21 mouse cellular contexts compared by ENCODE assay signal in the genomic region with DNA sequence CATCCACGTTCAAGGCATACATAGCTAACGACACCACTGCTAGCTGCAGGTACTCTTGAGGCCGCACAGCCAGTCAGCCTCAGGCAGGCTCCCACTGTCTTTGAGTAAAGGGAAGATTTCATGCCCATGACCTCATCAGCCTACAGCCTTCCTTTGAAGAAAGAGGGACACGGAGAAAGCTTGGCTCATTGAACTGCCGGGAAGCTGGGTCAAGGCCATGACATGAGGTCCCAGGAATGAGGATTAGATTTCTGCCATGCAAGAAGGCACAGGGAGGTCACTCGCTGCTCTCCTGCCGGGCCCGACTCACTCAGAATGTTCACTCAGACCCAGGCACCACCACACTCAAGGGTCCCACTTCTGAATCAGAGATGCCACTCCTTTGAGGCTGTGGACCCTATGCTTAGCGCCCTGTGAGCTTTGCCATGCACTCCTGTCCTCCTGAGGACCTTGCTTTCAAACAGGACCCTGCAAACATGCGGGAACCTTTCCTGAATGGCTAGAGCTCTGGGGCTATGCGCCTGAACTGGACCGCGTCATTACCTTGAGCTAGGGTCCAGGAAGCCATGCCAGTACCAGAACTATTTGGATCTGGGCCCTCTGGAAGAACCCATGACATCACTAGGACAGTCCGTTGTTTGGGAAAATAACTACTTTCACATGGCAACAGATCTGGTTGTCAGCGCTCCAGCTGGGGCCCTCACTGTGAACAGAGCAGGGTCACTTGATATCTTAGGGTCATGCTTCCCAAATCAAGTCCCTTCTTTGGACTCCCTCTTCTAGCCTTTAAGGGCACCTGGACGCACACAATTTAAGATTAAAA. TPM values are rescaled to one million over a fixed set of nuclear protein-coding genes. Genes with fewer than 3 reads are reported as not detected.
"Had no signal": no experiment of that assay in that cellular context is flagged by ENCODE, and none has a peak within 500 bp of the region (broad histone marks: within the 10 kb centered on the region; RNA-seq: fewer than 3 reads in every experiment).

No protein-coding gene starts in this region.

- H3K27ac ChIP-seq: limb, embryonic 12.5 days; limb, embryonic 15.5 days; liver, embryonic 14.5 days; macrophage; midbrain, embryonic 12.5 days; midbrain, embryonic 15.5 days; neural tube, embryonic 13.5 days had no signal

- H3K36me3 ChIP-seq: midbrain, embryonic 15.5 days had no signal

- H3K9me3 ChIP-seq: limb, embryonic 15.5 days; midbrain, embryonic 15.5 days had no signal

- H3K9ac ChIP-seq: lung, embryonic 14.5 days; midbrain, embryonic 12.5 days; midbrain, embryonic 15.5 days had no signal

- ATAC-seq: liver, postnatal 0 days had no signal

- DNase-seq: kidney, postnatal 10 days; kidney, postnatal 36 days; left cerebral cortex, postnatal 4 days; liver, postnatal 0 days; retina, postnatal 1 day; right cerebral cortex, postnatal 25 days; thymus, adult 18-20 months; thymus, postnatal 36 days had no signal

RNA-seq across cellular contexts. Expression of a gene that starts 1.2 kb away (rescaled TPM):
- total RNA-seq: layer of hippocampus, adult 8-10 months; neutrophil, adult 5-6 weeks had no signal
- polyA plus RNA-seq: macrophage had no signal

RNA-seq across cellular contexts. Expression of a gene that starts 14.2 kb away (rescaled TPM):
- total RNA-seq: layer of hippocampus, adult 8-10 months; left cerebral cortex, postnatal 4 days; neutrophil, adult 5-6 weeks had no signal
- polyA plus RNA-seq: macrophage had no signal

RNA-seq across cellular contexts. Expression of a gene that starts 43.2 kb away (rescaled TPM):
- total RNA-seq: megakaryocyte, adult 5-6 weeks had no signal
- polyA plus RNA-seq: kidney, embryonic 14.5 days; lung, embryonic 14.5 days; lung, postnatal 0 days; macrophage had no signal
